Mouse (Mus musculus) liver, adult 2 months (tissue): Measurements from ENCODE around the gene Gm21974.

Experiments used
- CTCF ChIP-seq: fragments of 200-500 bp; IDR thresholded peaks from 2 replicates; pipeline ENCODE4 v1.5.1; 2011; ENCODE audit warnings: low read depth, low read length, control low read depth
- POLR2A ChIP-seq: fragments of 200-500 bp; IDR thresholded peaks from 2 replicates; pipeline ENCODE4 v1.6.1; 2011; ENCODE audit warnings: low read length, control low read depth; ENCODE audit not compliant: insufficient read depth; ENCODE audit errors: extremely low read depth

DNA sequence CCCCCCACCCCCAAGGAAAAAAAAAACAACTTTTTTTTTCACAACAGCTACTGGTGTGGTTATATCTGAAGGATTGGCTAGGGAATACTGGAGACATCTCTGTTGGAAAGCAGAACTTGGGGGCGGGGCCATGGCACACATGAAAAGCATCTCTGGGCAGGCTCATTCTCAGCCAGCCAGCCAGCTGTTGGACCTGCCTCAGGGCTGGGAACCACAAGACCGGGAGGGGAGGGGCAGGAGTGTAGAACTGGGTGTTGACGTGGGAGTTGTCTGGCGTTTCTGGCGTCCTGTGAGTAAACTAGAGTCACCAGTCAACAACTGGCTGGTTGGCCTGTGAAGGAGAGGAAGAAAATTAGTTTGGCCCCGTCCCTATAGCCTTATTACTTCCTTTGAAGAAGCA is 9.3 kb downstream of the Gm21974 start:
- TF ChIP-seq CTCF (no peak), POLR2A (no peak)
